Mouse (Mus musculus) heart, embryonic 15.5 days (tissue): Measurements from ENCODE around the gene Srgap3. TPM values are rescaled to one million over a fixed set of nuclear protein-coding genes. Genes with fewer than 3 reads are reported as not detected.
"Not testable (repeated sequence)": the region's sequence is repeated elsewhere in the genome, so short reads cannot be mapped to it uniquely, and the experiment has no call there.

ENCODE experiments used
- ATAC-seq: fragments of 200-750 bp; cut with Nextera tagmentation; replicated peaks from 2 replicates; pipeline ENCODE4 v1.8.0; 2017; ENCODE audit warnings: low read depth, moderate TSS enrichment; ENCODE audit not compliant: insufficient number of reproducible peaks, insufficient read depth, low FRiP score
- H3K27ac ChIP-seq: fragments of 300-500 bp; sonication (generic); 2 replicates; pipeline ENCODE4 v1.5.1; 2015; ENCODE audit warnings: mild to moderate bottlenecking, inconsistent platforms
- H3K27me3 ChIP-seq: fragments of 300-500 bp; sonication (generic); 2 replicates; pipeline ENCODE4 v1.6.1; 2015; ENCODE audit warnings: inconsistent platforms
- H3K36me3 ChIP-seq: fragments of 300-500 bp; sonication (generic); 2 replicates; pipeline ENCODE4 v1.6.1; 2015; ENCODE audit warnings: mild to moderate bottlenecking, inconsistent platforms
- H3K4me1 ChIP-seq: fragments of 300-500 bp; sonication (generic); replicated peaks from 2 replicates; pipeline ENCODE4 v1.6.1; 2015; ENCODE audit warnings: inconsistent platforms
- H3K4me2 ChIP-seq: fragments of 300-500 bp; sonication (generic); 2 replicates; pipeline ENCODE4 v1.6.1; 2015; ENCODE audit warnings: inconsistent platforms, mild to moderate bottlenecking, moderate library complexity
- H3K4me3 ChIP-seq: fragments of 300-500 bp; sonication (generic); 2 replicates; pipeline ENCODE4 v1.5.1; 2015; ENCODE audit warnings: mild to moderate bottlenecking, inconsistent platforms
- H3K9ac ChIP-seq: fragments of 300-500 bp; sonication (generic); 2 replicates; pipeline ENCODE4 v1.6.1; 2015; ENCODE audit warnings: mild to moderate bottlenecking, inconsistent platforms
- H3K9me3 ChIP-seq: fragments of 300-500 bp; sonication (generic); replicated peaks from 2 replicates; pipeline ENCODE4 v1.6.1; 2016; ENCODE audit warnings: inconsistent platforms
- WGBS: fragments of 180-500 bp; shearing (Covaris S2); methylation state at CpG from one replicate; pipeline ENCODE4 v1.1.7; 2015; ENCODE audit warnings: mixed read lengths; 5-methylcytosine and 5-hydroxymethylcytosine counted together
- polyA plus RNA-seq: library from polyadenylated mRNA; unstranded; fragments of >200 nt; fragmentation: Nextera tagmentation; extraction: Ambion mirVana; gene quantifications from 2 replicates; pipeline ENCODE4 v1.2.1, GENCODE M21; 2015

The Srgap3 gene
- polyA plus RNA-seq, 1 experiment from 2014 or later = 1.0 TPM

GRCm38 (mm10) chr6:112735054-112735453, 212.0 kb downstream of the Srgap3 start:
- Histone ChIP-seq H3K4me2 (no peak overlapping the region), H3K9ac (no peak overlapping the region), H3K4me3 (no peak overlapping the region), H3K27ac (no peak overlapping the region), H3K9me3 (peaks cover 3% of the 10 kb centered on the region; the same call in 1 of the 2 replicates), H3K4me1 (no peaks in the 10 kb centered on the region), H3K27me3 (no peaks in the 10 kb centered on the region), H3K36me3 (no peaks in the 10 kb centered on the region)
- no peak for ATAC-seq
- WGBS = 70% methylated on average over 2 of the region's 2 CpGs

GRCm38 (mm10) chr6:112733942-112734341, 213.1 kb downstream of the Srgap3 start:
- H3K36me3 ChIP-seq = no peaks in the 10 kb centered on the region
- no peak overlapping the region for H3K4me3 ChIP-seq
- peaks cover 5% of the 10 kb centered on the region for H3K4me1 ChIP-seq
- no peak overlapping the region for H3K4me2 ChIP-seq
- no peak for ATAC-seq
- peaks cover 3% of the 10 kb centered on the region; the same call in 1 of the 2 replicates for H3K9me3 ChIP-seq
- no peak overlapping the region for H3K9ac ChIP-seq
- WGBS = 67% methylated on average over 5 of the region's 5 CpGs
- no peak overlapping the region for H3K27ac ChIP-seq
- H3K27me3 ChIP-seq = no peaks in the 10 kb centered on the region

- Histone ChIP-seq H3K9ac (no peak overlapping the region), H3K27ac (no peak overlapping the region)
- WGBS = 91% methylated on average over 3 of the region's 3 CpGs
Observed at GRCm38 (mm10) chr6:112732434-112732833, 214.6 kb downstream of the Srgap3 start.

GRCm38 (mm10) chr6:112731386-112731785, 215.7 kb downstream of the Srgap3 start:
- H3K4me3 ChIP-seq = no peak overlapping the region
- WGBS = 92% methylated on average over 10 of the region's 10 CpGs
- H3K27me3 ChIP-seq = no peaks in the 10 kb centered on the region

More at GRCm38 (mm10) chr6:112732434-112732833, 214.6 kb downstream of the Srgap3 start:
- Histone ChIP-seq H3K9me3 (peaks cover 3% of the 10 kb centered on the region; the same call in 1 of the 2 replicates), H3K36me3 (no peaks in the 10 kb centered on the region), H3K4me2 (no peak overlapping the region), H3K4me1 (peaks cover 12% of the 10 kb centered on the region), H3K4me3 (no peak overlapping the region), H3K27me3 (no peaks in the 10 kb centered on the region)
- ATAC-seq = no peak

GRCm38 (mm10) chr6:112728760-112729422, 218.2 kb downstream of the Srgap3 start:
- Histone ChIP-seq H3K9ac (peak overlapping the region; percentile 36), H3K27ac (peak overlapping the region; percentile 56), H3K4me3 (peak overlapping the region; percentile 46), H3K4me1 (peaks cover 14% of the 10 kb centered on the region), H3K9me3 (peaks cover 3% of the 10 kb centered on the region; the same call in 1 of the 2 replicates), H3K27me3 (no peaks in the 10 kb centered on the region), H3K4me2 (peak overlapping the region; percentile 62), H3K36me3 (no peaks in the 10 kb centered on the region)
- WGBS = 8% methylated on average over 17 of the region's 17 CpGs
- peak; percentile 85 for ATAC-seq

More at GRCm38 (mm10) chr6:112731386-112731785, 215.7 kb downstream of the Srgap3 start:
- H3K9ac ChIP-seq = no peak overlapping the region
- no peak overlapping the region for H3K4me2 ChIP-seq
- ATAC-seq = no peak
- no peaks in the 10 kb centered on the region for H3K36me3 ChIP-seq
- H3K27ac ChIP-seq = no peak overlapping the region
- H3K4me1 ChIP-seq = peaks cover 14% of the 10 kb centered on the region
- H3K9me3 ChIP-seq = peaks cover 3% of the 10 kb centered on the region; the same call in 1 of the 2 replicates

GRCm38 (mm10) chr6:112725468-112725867, 221.6 kb downstream of the Srgap3 start:
- H3K27ac ChIP-seq = no peak overlapping the region

GRCm38 (mm10) chr6:112720409-112721080, 226.5 kb downstream of the Srgap3 start:
- ATAC-seq = no peak
- WGBS = 66% methylated on average over 5 of the region's 5 CpGs
- H3K4me3 ChIP-seq = no peak overlapping the region
- H3K4me2 ChIP-seq = no peak overlapping the region
- H3K9me3 ChIP-seq = no peaks in the 10 kb centered on the region
- no peaks in the 10 kb centered on the region for H3K27me3 ChIP-seq
- H3K27ac ChIP-seq = no peak overlapping the region
- H3K4me1 ChIP-seq = no peaks in the 10 kb centered on the region
- no peaks in the 10 kb centered on the region for H3K36me3 ChIP-seq
- no peak overlapping the region for H3K9ac ChIP-seq

More at GRCm38 (mm10) chr6:112725468-112725867, 221.6 kb downstream of the Srgap3 start:
- Histone ChIP-seq H3K4me1 (peaks cover 14% of the 10 kb centered on the region), H3K27me3 (no peaks in the 10 kb centered on the region), H3K36me3 (no peaks in the 10 kb centered on the region), H3K9ac (no peak overlapping the region), H3K9me3 (no peaks in the 10 kb centered on the region), H3K4me2 (no peak overlapping the region), H3K4me3 (no peak overlapping the region)
- ATAC-seq = no peak
- WGBS = 75% methylated on average over 4 of the region's 4 CpGs

GRCm38 (mm10) chr6:112719983-112720382, 227.1 kb downstream of the Srgap3 start:
- ATAC-seq = no peak
- no peak overlapping the region for H3K4me2 ChIP-seq
- WGBS = 90% methylated on average over 1 of the region's 1 CpGs

GRCm38 (mm10) chr6:112717168-112717567, 229.9 kb downstream of the Srgap3 start:
- Histone ChIP-seq H3K27me3 (no peaks in the 10 kb centered on the region), H3K36me3 (no peaks in the 10 kb centered on the region), H3K4me3 (no peak overlapping the region), H3K4me1 (no peaks in the 10 kb centered on the region), H3K27ac (no peak overlapping the region), H3K9me3 (no peaks in the 10 kb centered on the region), H3K9ac (no peak overlapping the region), H3K4me2 (no peak overlapping the region)
- ATAC-seq = no peak
- WGBS = 53% methylated on average over 5 of the region's 5 CpGs

More at GRCm38 (mm10) chr6:112719983-112720382, 227.1 kb downstream of the Srgap3 start:
- no peaks in the 10 kb centered on the region for H3K9me3 ChIP-seq
- no peaks in the 10 kb centered on the region for H3K4me1 ChIP-seq
- no peak overlapping the region for H3K4me3 ChIP-seq
- H3K27me3 ChIP-seq = no peaks in the 10 kb centered on the region
- no peaks in the 10 kb centered on the region for H3K36me3 ChIP-seq
- no peak overlapping the region for H3K9ac ChIP-seq
- H3K27ac ChIP-seq = no peak overlapping the region

- H3K36me3 ChIP-seq = no peaks in the 10 kb centered on the region
- no peak overlapping the region for H3K4me3 ChIP-seq
- no peak overlapping the region for H3K9ac ChIP-seq
- H3K27me3 ChIP-seq = no peaks in the 10 kb centered on the region
- 73% methylated on average over 3 of the region's 3 CpGs for WGBS
- no peak for ATAC-seq
- H3K4me2 ChIP-seq = no peak overlapping the region
- H3K9me3 ChIP-seq = no peaks in the 10 kb centered on the region
- H3K4me1 ChIP-seq = no peaks in the 10 kb centered on the region
- no peak overlapping the region for H3K27ac ChIP-seq
Observed at GRCm38 (mm10) chr6:112713951-112714350, 233.1 kb downstream of the Srgap3 start.

GRCm38 (mm10) chr6:112702296-112702695, 244.8 kb downstream of the Srgap3 start:
- H3K4me1 ChIP-seq, H3K36me3 ChIP-seq, H3K4me2 ChIP-seq, H3K9me3 ChIP-seq, H3K4me3 ChIP-seq, H3K9ac ChIP-seq, ATAC-seq, H3K27me3 ChIP-seq, H3K27ac ChIP-seq: not testable (repeated sequence)
- 75% methylated on average over 4 of the region's 4 CpGs for WGBS
